Mouse (Mus musculus) small intestine, adult 2 months (tissue): ENCODE measurements around the gene Irgc1.

ENCODE experiments used
- CTCF ChIP-seq: fragments of 200-500 bp; IDR thresholded peaks from 2 replicates; pipeline ENCODE4 v1.5.1; 2012; ENCODE audit warnings: low read depth, mild to moderate bottlenecking, control low read depth, inconsistent platforms, low read length, moderate library complexity, mixed read lengths; ENCODE audit not compliant: insufficient replicate concordance, insufficient read length; ENCODE audit errors: extremely low read depth
- POLR2A ChIP-seq: fragments of 200-500 bp; IDR thresholded peaks from 2 replicates; pipeline ENCODE4 v1.6.1; 2012; ENCODE audit warnings: low read depth, mild to moderate bottlenecking, control low read depth, inconsistent platforms, low read length, moderate library complexity

DNA sequence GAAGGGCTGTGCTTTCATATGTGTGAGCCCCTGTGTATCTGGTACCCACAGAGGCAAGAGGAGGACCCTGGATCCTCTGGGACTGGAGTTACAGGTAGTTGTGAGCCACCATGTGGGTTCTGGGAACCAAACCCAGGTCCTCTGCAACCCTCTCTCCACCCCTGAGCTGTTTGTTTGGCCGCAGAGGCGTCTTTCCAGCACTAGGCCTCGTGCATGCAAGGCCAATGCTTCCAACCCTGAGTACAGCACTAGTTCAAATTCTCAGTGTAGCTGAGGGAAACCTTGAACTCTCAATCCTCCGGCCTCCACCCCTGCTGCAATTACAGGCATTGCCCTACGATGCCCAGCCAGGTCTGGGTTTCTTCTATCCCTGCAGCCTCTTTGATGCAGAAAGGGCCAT lies 23.4 kb downstream of the Irgc1 start:
- TF ChIP-seq POLR2A (no peak), CTCF (no peak)
